Mouse (Mus musculus) urinary bladder, postnatal 14 days (tissue): Measurements from ENCODE around the gene Gm13103.
"Not testable (repeated sequence)": the region's sequence is repeated elsewhere in the genome, so short reads cannot be mapped to it uniquely, and the experiment has no call there.

ENCODE experiments used
- DNase-seq: peaks from one replicate; pipeline ENCODE4 v3.0.0; 2021; ENCODE audit warnings: low spot score

The Gm13103 gene

GRCm38 (mm10) chr4:143846197-143846596, at the start of gene Gm13103:
Gene Gm13103, plus strand, starts transcription at chr4:143846497.
- not testable (repeated sequence) for DNase-seq

DNA sequence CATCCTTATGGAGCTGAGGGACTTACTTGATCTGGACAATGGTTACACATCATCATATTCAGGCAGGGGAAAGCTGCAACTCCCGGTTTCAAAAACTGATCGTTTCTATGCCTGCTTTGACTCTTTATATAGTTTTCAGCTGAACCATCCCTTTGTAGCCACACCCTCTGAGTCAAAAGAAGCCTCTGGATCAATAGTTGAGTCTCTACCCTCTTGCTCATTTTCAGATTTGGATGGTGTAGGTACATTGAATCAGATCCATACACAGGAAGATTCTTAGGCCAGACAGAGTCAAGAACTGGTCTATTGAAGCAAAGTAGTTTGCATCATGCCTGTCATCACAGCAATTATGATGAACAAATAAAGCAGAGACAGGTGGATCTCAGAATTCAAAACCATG, 30.3 kb upstream of the Gm13103 start, which contains the start of gene Gm13084:
Gm13084 (minus strand) TSS at position 101 of the 400 bp plus-strand sequence.
- DNase-seq, result no peak

DNA sequence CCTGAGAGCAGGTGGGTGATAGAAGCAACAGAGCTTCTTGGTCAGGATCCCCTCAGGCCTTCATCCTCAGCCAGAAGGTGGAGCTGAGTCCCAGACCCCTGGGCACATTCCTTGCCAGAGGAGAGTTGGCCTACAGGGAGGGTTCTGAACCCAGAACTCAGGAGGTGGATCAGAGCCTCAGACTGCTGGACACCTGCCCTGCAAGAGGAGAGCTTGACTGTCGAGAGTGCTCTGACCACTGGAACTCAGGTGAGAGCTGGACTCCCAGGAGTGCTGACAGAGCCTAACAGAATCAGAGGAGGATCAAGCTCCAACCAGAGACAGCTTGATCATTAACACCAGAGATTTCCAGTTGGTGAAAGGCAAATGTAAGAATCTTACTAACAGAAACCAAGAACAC, 36.1 kb downstream of the Gm13103 start:
- not testable (repeated sequence) for DNase-seq

DNA sequence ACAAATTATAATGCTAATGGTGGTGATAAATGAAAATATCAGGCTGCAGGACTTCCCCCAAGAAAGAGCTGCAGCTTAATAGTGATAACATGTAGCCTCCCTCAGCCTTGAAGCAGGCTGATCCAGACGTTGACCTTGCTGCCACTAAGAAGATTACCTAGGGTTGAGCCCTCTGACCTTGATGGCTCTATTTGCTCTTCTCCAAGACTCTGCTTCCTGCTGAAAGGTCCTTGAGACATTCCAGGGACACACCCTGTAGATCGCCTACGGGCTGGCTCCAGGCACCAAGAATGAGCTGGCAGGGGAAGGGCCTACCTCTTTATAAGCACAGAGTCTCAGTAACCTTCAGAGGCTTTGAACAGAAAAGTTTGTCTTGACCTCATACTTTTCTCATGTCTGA, 48.1 kb downstream of the Gm13103 start:
- DNase-seq, result not testable (repeated sequence)

GRCm38 (mm10) chr4:143900280-143900679, 54.0 kb downstream of the Gm13103 start, which contains the start of gene Pramef6:
Gene Pramef6, minus strand, starts transcription at chr4:143900380.
- DNase-seq, result not testable (repeated sequence)
